Mouse (Mus musculus): ENCODE results near the gene Shank2. TPM values are rescaled to one million over a fixed set of nuclear protein-coding genes. Genes with fewer than 3 reads are reported as not detected.

The Shank2 gene
- polyA plus RNA-seq, 1 experiment from 2014 or later: 2.1 TPM

GRCm38 (mm10) chr7:144271074-144271473, 269.3 kb downstream of the Shank2 start:
- Histone ChIP-seq H3K4me3 (ENCODE audit: low read depth, low read length) (no peak overlapping the region), H3K4me2 (ENCODE audit: low read depth) (no peak overlapping the region), H3K27ac (ENCODE audit: low read depth, low read length) (no peak overlapping the region), H3K36me3 (ENCODE audit: control insufficient read depth, insufficient read depth, low read length) (no peaks in the 10 kb centered on the region), H3K9me3 (ENCODE audit: control insufficient read depth, low read length) (no peaks in the 10 kb centered on the region), H3K9ac (ENCODE audit: low read length) (no peak overlapping the region), H3K4me1 (ENCODE audit: control insufficient read depth, insufficient read depth, low read length) (no peaks in the 10 kb centered on the region), H3K27me3 (ENCODE audit: control insufficient read depth, insufficient read depth, low read length) (no peaks in the 10 kb centered on the region)
- 92% methylated on average over 2 of the region's 2 CpGs for WGBS
- ATAC-seq (ENCODE audit: insufficient read depth, low FRiP score, low TSS enrichment) (no peak), DNase-seq (ENCODE audit: low spot score) (no peak)

- Histone ChIP-seq H3K27me3 (ENCODE audit: control insufficient read depth, insufficient read depth, low read length) (no peaks in the 10 kb centered on the region), H3K9ac (ENCODE audit: low read length) (no peak overlapping the region), H3K27ac (ENCODE audit: low read depth, low read length) (no peak overlapping the region), H3K36me3 (ENCODE audit: control insufficient read depth, insufficient read depth, low read length) (no peaks in the 10 kb centered on the region), H3K4me3 (ENCODE audit: low read depth, low read length) (no peak overlapping the region), H3K4me1 (ENCODE audit: control insufficient read depth, insufficient read depth, low read length) (no peaks in the 10 kb centered on the region; the same call in 1 of the 2 replicates), H3K9me3 (ENCODE audit: control insufficient read depth, low read length) (no peaks in the 10 kb centered on the region), H3K4me2 (ENCODE audit: low read depth) (no peak overlapping the region)
- 76% methylated on average over 4 of the region's 4 CpGs for WGBS
- DNase-seq (ENCODE audit: low spot score) (no peak), ATAC-seq (ENCODE audit: insufficient read depth, low FRiP score, low TSS enrichment) (no peak)
Measured at GRCm38 (mm10) chr7:144278703-144279102, 277.0 kb downstream of the Shank2 start.

GRCm38 (mm10) chr7:144283701-144284100, 282.0 kb downstream of the Shank2 start:
- Histone ChIP-seq H3K36me3 (ENCODE audit: control insufficient read depth, insufficient read depth, low read length) (no peaks in the 10 kb centered on the region), H3K27ac (ENCODE audit: low read depth, low read length) (peak overlapping the region; percentile 92), H3K4me1 (ENCODE audit: control insufficient read depth, insufficient read depth, low read length) (peaks cover 4% of the 10 kb centered on the region; the same call in 1 of the 2 replicates), H3K9me3 (ENCODE audit: control insufficient read depth, low read length) (no peaks in the 10 kb centered on the region), H3K4me3 (ENCODE audit: low read depth, low read length) (peak overlapping the region; percentile 47), H3K9ac (ENCODE audit: low read length) (peak overlapping the region; percentile 82), H3K27me3 (ENCODE audit: control insufficient read depth, insufficient read depth, low read length) (no peaks in the 10 kb centered on the region), H3K4me2 (ENCODE audit: low read depth) (peak overlapping the region; percentile 64)
- peak; percentile 51 for DNase-seq (ENCODE audit: low spot score)
- 10% methylated on average over 6 of the region's 6 CpGs for WGBS
- ATAC-seq (ENCODE audit: insufficient read depth, low FRiP score, low TSS enrichment): peak; percentile 36; the same call in 1 of the 2 replicates

DNA sequence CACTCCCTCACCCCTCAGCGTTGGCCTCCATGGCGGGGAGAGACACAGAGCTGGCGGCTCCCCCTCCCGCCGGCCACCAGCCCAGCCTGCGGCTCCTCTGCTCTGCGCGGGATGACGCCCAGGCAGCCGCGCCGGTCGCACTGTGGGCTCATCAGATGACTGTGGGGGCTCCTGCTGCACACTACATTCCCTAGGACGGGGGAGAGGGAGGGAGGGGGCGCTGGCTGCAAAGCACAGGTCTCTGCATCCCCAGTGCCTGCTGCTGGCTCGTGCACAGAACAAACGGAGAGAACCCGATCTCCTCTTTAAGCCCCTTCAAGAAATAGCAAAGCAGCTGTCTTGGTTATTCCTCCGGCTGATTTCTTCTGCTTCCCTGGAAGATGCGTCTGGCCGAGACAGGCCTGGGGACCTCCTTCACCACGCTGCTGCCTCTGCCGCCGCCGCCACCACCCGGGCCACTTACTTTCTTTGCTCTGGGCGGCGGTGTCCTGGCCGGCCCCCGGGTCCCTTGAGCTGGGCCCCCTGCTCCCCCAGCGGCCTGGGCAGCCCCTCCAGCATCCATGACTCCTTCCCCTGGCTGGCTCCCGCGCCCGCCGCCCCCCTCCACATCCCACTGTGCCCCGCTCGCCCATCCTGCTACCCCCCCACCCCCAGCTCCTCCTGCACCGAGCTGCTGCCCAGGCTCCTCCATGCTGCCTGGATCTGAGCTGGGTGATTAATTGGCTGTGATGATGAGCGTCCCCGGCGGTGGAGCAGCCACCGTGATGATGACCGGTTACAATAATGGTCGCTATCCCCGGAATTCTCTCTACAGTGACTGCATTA, 282.7 kb downstream of the Shank2 start:
- H3K9ac ChIP-seq (ENCODE audit: low read length): peak overlapping the region; percentile 82
- no peaks in the 10 kb centered on the region for H3K36me3 ChIP-seq (ENCODE audit: control insufficient read depth, insufficient read depth, low read length)
- H3K27ac ChIP-seq (ENCODE audit: low read depth, low read length): peak overlapping the region; percentile 92
- DNase-seq (ENCODE audit: low spot score) (peak; percentile 74), ATAC-seq (ENCODE audit: insufficient read depth, low FRiP score, low TSS enrichment) (peak; percentile 84)
- H3K4me2 ChIP-seq (ENCODE audit: low read depth): peak overlapping the region; percentile 64
- H3K9me3 ChIP-seq (ENCODE audit: control insufficient read depth, low read length): no peaks in the 10 kb centered on the region
- peaks cover 4% of the 10 kb centered on the region; the same call in 1 of the 2 replicates for H3K4me1 ChIP-seq (ENCODE audit: control insufficient read depth, insufficient read depth, low read length)
- peak overlapping the region; percentile 47 for H3K4me3 ChIP-seq (ENCODE audit: low read depth, low read length)
- H3K27me3 ChIP-seq (ENCODE audit: control insufficient read depth, insufficient read depth, low read length): no peaks in the 10 kb centered on the region
- under 1% methylated on average over 38 of the region's 45 CpGs for WGBS

DNA sequence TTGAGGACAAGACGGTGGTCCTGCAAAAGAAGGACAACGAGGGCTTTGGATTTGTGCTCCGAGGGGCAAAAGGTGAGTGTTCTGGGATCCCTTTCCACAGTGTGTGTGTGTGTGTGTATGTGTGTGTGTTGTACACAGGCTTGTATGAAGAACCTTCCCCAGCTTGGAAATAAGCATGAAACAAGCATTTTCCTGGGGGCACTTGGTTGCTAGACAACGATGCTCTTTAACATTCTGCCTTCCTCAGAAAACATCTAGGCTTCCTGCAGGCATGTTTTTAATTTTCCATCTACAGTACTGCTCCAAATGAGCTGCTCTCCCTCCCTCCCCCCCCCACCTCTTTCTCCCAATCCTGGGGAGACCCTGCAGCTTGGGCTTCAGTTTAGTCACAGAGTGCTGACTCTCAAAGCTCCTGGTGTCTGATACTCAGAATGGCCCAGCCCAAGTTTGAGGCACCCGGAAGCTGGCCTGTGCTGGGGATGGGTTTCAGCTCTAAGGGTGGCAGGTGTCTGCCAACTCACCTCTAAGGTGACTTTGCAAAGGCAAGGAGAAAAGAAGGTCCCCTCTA, 283.4 kb downstream of the Shank2 start:
- H3K4me2 ChIP-seq (ENCODE audit: low read depth): peak overlapping the region; percentile 64
- no peaks in the 10 kb centered on the region for H3K36me3 ChIP-seq (ENCODE audit: control insufficient read depth, insufficient read depth, low read length)
- no peak for DNase-seq (ENCODE audit: low spot score)
- peak; percentile 17; the same call in 1 of the 2 replicates for ATAC-seq (ENCODE audit: insufficient read depth, low FRiP score, low TSS enrichment)
- 28% methylated on average over 5 of the region's 5 CpGs for WGBS
- H3K27me3 ChIP-seq (ENCODE audit: control insufficient read depth, insufficient read depth, low read length): no peaks in the 10 kb centered on the region
- peak overlapping the region; percentile 82 for H3K9ac ChIP-seq (ENCODE audit: low read length)
- H3K4me3 ChIP-seq (ENCODE audit: low read depth, low read length): peak overlapping the region; percentile 47
- H3K27ac ChIP-seq (ENCODE audit: low read depth, low read length): peak overlapping the region; percentile 92
- peaks cover 4% of the 10 kb centered on the region; the same call in 1 of the 2 replicates for H3K4me1 ChIP-seq (ENCODE audit: control insufficient read depth, insufficient read depth, low read length)
- no peaks in the 10 kb centered on the region for H3K9me3 ChIP-seq (ENCODE audit: control insufficient read depth, low read length)

DNA sequence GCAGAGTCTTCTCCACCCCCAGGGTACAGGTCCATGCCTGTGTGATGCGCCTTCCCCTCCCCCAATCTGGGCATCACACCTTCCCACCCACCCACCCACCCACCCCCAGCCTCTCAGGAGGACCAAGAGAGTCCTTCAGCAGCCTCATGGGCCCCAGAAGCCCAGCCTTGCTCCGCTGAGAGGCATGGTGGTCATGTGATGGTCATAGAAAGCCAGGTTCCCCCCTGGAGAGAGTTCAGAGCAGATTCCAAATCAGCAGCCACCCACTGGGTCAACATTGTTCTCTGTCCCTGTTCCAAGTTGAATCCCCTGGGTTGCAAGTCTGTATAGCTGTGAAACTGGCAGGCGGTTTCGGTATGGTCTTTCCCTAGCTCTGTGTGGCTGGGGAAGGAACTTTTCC, 284.2 kb downstream of the Shank2 start:
- DNase-seq (ENCODE audit: low spot score) (no peak), ATAC-seq (ENCODE audit: insufficient read depth, low FRiP score, low TSS enrichment) (no peak)
- peak overlapping the region; percentile 47; the same call in 1 of the 2 replicates for H3K4me3 ChIP-seq (ENCODE audit: low read depth, low read length)
- H3K4me2 ChIP-seq (ENCODE audit: low read depth): no peak overlapping the region; the same call in 1 of the 2 replicates
- no peaks in the 10 kb centered on the region for H3K27me3 ChIP-seq (ENCODE audit: control insufficient read depth, insufficient read depth, low read length)
- H3K9ac ChIP-seq (ENCODE audit: low read length): no peak overlapping the region
- peaks cover 4% of the 10 kb centered on the region; the same call in 1 of the 2 replicates for H3K4me1 ChIP-seq (ENCODE audit: control insufficient read depth, insufficient read depth, low read length)
- 90% methylated on average over 4 of the region's 4 CpGs for WGBS
- H3K27ac ChIP-seq (ENCODE audit: low read depth, low read length): no peak overlapping the region
- H3K36me3 ChIP-seq (ENCODE audit: control insufficient read depth, insufficient read depth, low read length): no peaks in the 10 kb centered on the region
- no peaks in the 10 kb centered on the region for H3K9me3 ChIP-seq (ENCODE audit: control insufficient read depth, low read length)

DNA sequence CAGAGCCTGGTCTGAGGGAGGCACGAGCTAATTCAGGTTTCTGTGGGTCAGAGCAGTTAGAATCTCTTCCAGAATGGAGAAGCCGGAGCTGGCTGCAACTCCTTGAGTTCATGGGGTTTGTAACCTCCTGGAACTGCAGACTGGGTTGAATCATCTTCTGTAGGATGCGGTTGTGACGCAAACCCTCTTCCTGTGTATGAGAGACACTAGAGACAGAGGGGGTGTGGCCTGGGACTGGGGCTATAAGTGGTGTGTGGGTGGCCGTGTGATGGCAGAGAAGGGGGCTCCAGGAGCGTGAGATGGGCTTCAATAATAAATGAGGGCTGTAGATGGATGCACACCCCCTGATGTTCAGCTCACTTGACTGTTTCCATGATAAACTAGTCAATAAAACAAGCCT, 286.3 kb downstream of the Shank2 start:
- no peak for ATAC-seq (ENCODE audit: insufficient read depth, low FRiP score, low TSS enrichment)

GRCm38 (mm10) chr7:144291478-144291877, 289.8 kb downstream of the Shank2 start:
- H3K4me2 ChIP-seq (ENCODE audit: low read depth): no peak overlapping the region
- no peak overlapping the region for H3K27ac ChIP-seq (ENCODE audit: low read depth, low read length)
- 82% methylated on average over 7 of the region's 7 CpGs for WGBS
- no peaks in the 10 kb centered on the region for H3K27me3 ChIP-seq (ENCODE audit: control insufficient read depth, insufficient read depth, low read length)
- DNase-seq (ENCODE audit: low spot score): no peak
- H3K9ac ChIP-seq (ENCODE audit: low read length): no peak overlapping the region
- no peaks in the 10 kb centered on the region for H3K9me3 ChIP-seq (ENCODE audit: control insufficient read depth, low read length)
- no peak overlapping the region for H3K4me3 ChIP-seq (ENCODE audit: low read depth, low read length)
- no peaks in the 10 kb centered on the region for H3K4me1 ChIP-seq (ENCODE audit: control insufficient read depth, insufficient read depth, low read length)
- no peak for ATAC-seq (ENCODE audit: insufficient read depth, low FRiP score, low TSS enrichment)
- no peaks in the 10 kb centered on the region for H3K36me3 ChIP-seq (ENCODE audit: control insufficient read depth, insufficient read depth, low read length)

More for the DNA sequence above, 286.3 kb downstream of the Shank2 start:
- 74% methylated on average over 6 of the region's 6 CpGs for WGBS
- Histone ChIP-seq H3K27me3 (ENCODE audit: control insufficient read depth, insufficient read depth, low read length) (no peaks in the 10 kb centered on the region), H3K4me2 (ENCODE audit: low read depth) (no peak overlapping the region), H3K36me3 (ENCODE audit: control insufficient read depth, insufficient read depth, low read length) (no peaks in the 10 kb centered on the region), H3K9me3 (ENCODE audit: control insufficient read depth, low read length) (no peaks in the 10 kb centered on the region), H3K9ac (ENCODE audit: low read length) (no peak overlapping the region), H3K4me1 (ENCODE audit: control insufficient read depth, insufficient read depth, low read length) (peaks cover 4% of the 10 kb centered on the region; the same call in 1 of the 2 replicates), H3K4me3 (ENCODE audit: low read depth, low read length) (no peak overlapping the region), H3K27ac (ENCODE audit: low read depth, low read length) (no peak overlapping the region)
- DNase-seq (ENCODE audit: low spot score): no peak

Data from neural tube, embryonic 11.5 days (tissue).